Mouse (Mus musculus) embryonic facial prominence, embryonic 15.5 days (tissue): ENCODE results near the gene Slc2a6. TPM values are rescaled to one million over a fixed set of nuclear protein-coding genes. Genes with fewer than 3 reads are reported as not detected.

Experiments
- ATAC-seq: fragments of 200-750 bp; cut with Nextera tagmentation; 2 replicates; pipeline ENCODE4 v1.8.0; 2017; ENCODE audit warnings: low read depth, moderate TSS enrichment; ENCODE audit not compliant: insufficient number of reproducible peaks, low FRiP score, low TSS enrichment
- H3K27ac ChIP-seq: fragments of 300-500 bp; sonication (generic); replicated peaks from 2 replicates; pipeline ENCODE4 v1.5.1; 2015; ENCODE audit warnings: mild to moderate bottlenecking, inconsistent platforms
- H3K27me3 ChIP-seq: fragments of 300-500 bp; sonication (generic); 2 replicates; pipeline ENCODE4 v1.6.1; 2015; ENCODE audit warnings: inconsistent platforms
- H3K36me3 ChIP-seq: fragments of 300-500 bp; sonication (generic); 2 replicates; pipeline ENCODE4 v1.6.1; 2015; ENCODE audit warnings: mild to moderate bottlenecking, inconsistent platforms
- H3K4me1 ChIP-seq: fragments of 300-500 bp; sonication (generic); 2 replicates; pipeline ENCODE4 v1.6.1; 2015; ENCODE audit warnings: inconsistent platforms
- H3K4me2 ChIP-seq: fragments of 300-500 bp; sonication (generic); replicated peaks from 2 replicates; pipeline ENCODE4 v1.6.1; 2015; ENCODE audit warnings: mild to moderate bottlenecking, inconsistent platforms
- H3K4me3 ChIP-seq: fragments of 300-500 bp; sonication (generic); replicated peaks from 2 replicates; pipeline ENCODE4 v1.5.1; 2015; ENCODE audit warnings: mild to moderate bottlenecking, inconsistent platforms
- H3K9ac ChIP-seq: fragments of 300-500 bp; sonication (generic); 2 replicates; pipeline ENCODE4 v1.6.1; 2015; ENCODE audit warnings: inconsistent platforms
- H3K9me3 ChIP-seq: fragments of 300-500 bp; sonication (generic); replicated peaks from 2 replicates; pipeline ENCODE4 v1.6.1; 2016; ENCODE audit warnings: inconsistent platforms
- WGBS: fragments of 180-500 bp; shearing (Covaris S2); methylation state at CpG from one replicate; pipeline ENCODE4 v1.1.7; 2015; 5-methylcytosine and 5-hydroxymethylcytosine counted together
- polyA plus RNA-seq: library from polyadenylated mRNA; unstranded; fragments of >200 nt; fragmentation: Nextera tagmentation; extraction: Ambion mirVana; gene quantifications from 2 replicates; pipeline ENCODE4 v1.2.1, GENCODE M21; 2015

The Slc2a6 gene
- polyA plus RNA-seq, 1 experiment from 2014 or later, result 1.1 TPM

DNA sequence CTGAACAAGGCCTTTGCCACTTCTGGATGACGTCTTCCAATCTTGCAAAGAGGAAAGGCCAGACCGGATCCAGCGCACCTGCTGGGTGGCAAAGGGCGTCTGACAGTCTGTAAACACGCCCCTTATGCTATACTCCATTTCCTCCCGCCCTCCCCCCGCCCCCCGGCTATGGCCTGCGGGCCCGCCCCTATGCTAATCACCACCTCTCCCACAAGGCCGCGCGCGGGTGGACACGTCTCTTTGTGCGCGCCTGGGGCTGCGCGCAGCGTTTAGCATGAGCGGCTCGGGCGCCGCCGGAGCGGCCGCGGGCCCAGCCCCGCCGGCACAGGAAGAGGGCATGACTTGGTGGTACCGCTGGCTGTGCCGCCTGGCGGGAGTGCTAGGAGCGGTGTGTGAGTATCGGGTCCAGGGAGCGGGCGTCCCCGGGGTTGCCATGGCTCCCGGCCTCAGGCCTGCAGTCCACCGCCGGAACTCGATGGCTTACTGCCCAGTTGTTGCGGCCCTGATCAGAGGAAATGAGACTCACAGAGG, 18.0 kb downstream of the Slc2a6 start, which contains the start of gene Cacfd1:
Gene Cacfd1, plus strand, starts transcription at position 213 of the 531 bp plus-strand sequence.
- peak within 1 kb of the TSS; percentile 96 for H3K9ac ChIP-seq
- H3K36me3 ChIP-seq, result peaks cover 11% of the 10 kb centered on the region
- peaks cover 28% of the 10 kb centered on the region for H3K4me1 ChIP-seq
- under 1% methylated on average over 42 of the region's 43 CpGs for WGBS
- H3K27ac ChIP-seq, result peak within 1 kb of the TSS; percentile 84
- H3K4me2 ChIP-seq, result peak within 1 kb of the TSS; percentile 72
- H3K4me3 ChIP-seq, result peak within 1 kb of the TSS; percentile 79
- peak; percentile 93 for ATAC-seq
- H3K27me3 ChIP-seq, result no peaks in the 10 kb centered on the region
- H3K9me3 ChIP-seq, result no peaks in the 10 kb centered on the region

DNA sequence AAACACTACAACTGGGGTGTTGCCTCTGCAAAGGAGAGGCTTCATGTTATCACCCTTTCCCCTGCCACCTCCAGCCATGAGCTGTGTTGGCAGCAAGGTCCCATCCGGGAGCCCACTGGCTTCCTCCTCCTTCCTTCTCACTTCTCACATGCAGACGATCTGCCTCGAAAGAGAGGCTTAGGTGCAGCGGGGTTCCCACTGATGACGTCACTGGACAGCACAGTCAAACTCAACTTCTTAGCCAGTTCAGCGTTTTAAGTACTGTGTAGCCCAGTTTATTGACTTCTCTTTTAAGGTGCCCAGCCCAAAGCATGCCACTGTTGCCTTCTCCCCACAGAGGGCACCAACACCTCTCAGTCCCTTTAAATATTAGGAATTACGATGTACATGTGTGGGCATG, 20.1 kb downstream of the Slc2a6 start:
- Histone ChIP-seq H3K27me3 (no peaks in the 10 kb centered on the region), H3K36me3 (no peaks in the 10 kb centered on the region), H3K4me2 (no peak overlapping the region), H3K4me1 (peaks cover 28% of the 10 kb centered on the region), H3K4me3 (no peak overlapping the region), H3K9me3 (no peaks in the 10 kb centered on the region), H3K27ac (no peak overlapping the region), H3K9ac (no peak overlapping the region)
- ATAC-seq, result no peak
- 64% methylated on average over 7 of the region's 7 CpGs for WGBS

DNA sequence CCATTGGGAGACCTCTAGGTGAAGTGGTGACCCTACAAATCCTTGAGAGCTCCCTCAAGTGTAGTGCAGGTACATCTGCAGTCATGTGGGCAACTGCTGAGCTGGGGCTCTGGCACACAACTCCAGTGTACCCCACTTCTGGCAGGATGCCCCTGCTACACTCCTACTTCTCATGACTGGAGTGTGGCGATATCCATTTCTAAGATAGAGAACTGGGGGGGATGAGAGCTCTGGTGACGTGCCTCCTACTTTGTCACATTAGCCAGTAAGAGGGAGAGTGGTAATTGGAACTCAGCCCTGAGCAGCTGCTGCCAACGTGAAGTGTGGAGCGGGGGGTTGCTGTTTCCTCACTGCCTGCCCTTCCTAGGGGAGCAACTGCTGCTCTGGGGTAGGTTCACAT, 21.5 kb downstream of the Slc2a6 start:
- Histone ChIP-seq H3K4me2 (no peak overlapping the region), H3K27me3 (no peaks in the 10 kb centered on the region), H3K4me3 (no peak overlapping the region), H3K4me1 (peaks cover 18% of the 10 kb centered on the region), H3K36me3 (no peaks in the 10 kb centered on the region), H3K9me3 (no peaks in the 10 kb centered on the region), H3K27ac (no peak overlapping the region), H3K9ac (no peak overlapping the region)
- ATAC-seq, result no peak
- 51% methylated on average over 4 of the region's 4 CpGs for WGBS

DNA sequence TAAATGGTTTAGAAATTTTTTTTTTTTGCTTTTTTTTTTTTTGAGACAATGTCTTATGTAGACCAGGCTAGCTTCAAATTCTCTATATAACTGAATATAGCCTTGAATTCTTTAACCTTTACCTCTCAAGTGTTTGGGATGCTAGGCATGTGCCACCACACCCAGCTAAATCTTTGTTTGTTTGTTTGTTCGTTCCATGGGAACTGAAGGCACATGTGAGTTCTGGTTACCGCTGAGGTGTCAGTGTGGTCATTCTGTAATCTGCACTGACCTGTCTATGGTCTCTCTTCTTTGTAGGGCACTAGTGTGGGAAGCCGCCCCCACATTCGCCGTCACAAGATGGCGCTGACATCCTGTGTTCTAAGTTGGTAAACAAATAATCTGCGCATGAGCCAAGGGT, 29.8 kb downstream of the Slc2a6 start:
- Histone ChIP-seq H3K4me1 (no peaks in the 10 kb centered on the region), H3K4me3 (no peak overlapping the region), H3K27ac (no peak overlapping the region), H3K9ac (no peak overlapping the region), H3K4me2 (no peak overlapping the region), H3K27me3 (no peaks in the 10 kb centered on the region), H3K36me3 (no peaks in the 10 kb centered on the region), H3K9me3 (no peaks in the 10 kb centered on the region)
- WGBS, result 91% methylated on average over 7 of the region's 7 CpGs
- ATAC-seq, result no peak

DNA sequence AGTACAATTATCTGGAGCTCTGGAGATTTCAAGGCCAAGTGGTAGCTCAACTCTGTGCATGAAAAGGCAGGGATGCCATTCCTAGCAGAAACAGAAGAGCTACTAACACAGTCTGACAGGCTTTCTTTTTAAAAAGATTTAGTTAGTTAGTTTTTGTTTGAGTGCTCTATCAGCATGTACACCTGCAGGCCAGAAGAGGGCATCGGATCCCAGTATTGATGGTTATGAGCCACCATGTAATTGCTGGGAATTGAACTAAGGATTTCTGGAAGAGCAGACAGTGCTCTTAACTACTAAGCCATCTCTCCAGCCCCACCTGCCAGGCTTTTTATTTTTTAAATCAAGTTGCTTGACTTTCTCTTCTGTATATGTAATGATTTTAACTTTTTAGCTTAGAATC, 30.3 kb downstream of the Slc2a6 start:
- H3K4me2 ChIP-seq, result no peak overlapping the region
- no peaks in the 10 kb centered on the region for H3K36me3 ChIP-seq
- H3K27me3 ChIP-seq, result no peaks in the 10 kb centered on the region
- WGBS, result 78% methylated on average over 1 of the region's 1 CpGs
- ATAC-seq, result no peak
- no peaks in the 10 kb centered on the region for H3K4me1 ChIP-seq
- H3K4me3 ChIP-seq, result no peak overlapping the region
- H3K27ac ChIP-seq, result no peak overlapping the region
- no peaks in the 10 kb centered on the region for H3K9me3 ChIP-seq
- H3K9ac ChIP-seq, result no peak overlapping the region

DNA sequence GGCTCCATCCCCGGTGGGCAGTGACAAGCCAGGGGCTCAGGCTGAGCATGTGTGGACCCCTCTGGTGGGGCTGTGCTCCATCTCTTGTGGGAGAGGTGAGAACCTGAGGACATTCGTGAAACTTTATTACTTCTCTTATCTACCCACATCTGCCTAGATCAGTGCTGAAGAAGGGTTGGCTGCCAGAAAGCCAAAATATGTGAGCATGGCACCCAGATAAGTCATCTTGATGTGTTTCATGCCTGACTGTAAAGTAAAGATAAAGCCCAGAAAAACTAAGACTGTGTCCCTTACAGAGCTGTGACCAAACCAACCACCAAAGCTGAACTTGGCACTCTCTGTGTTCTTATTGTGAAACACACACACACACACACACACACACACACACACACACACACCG, 33.9 kb downstream of the Slc2a6 start:
- Histone ChIP-seq H3K27me3 (no peaks in the 10 kb centered on the region), H3K36me3 (no peaks in the 10 kb centered on the region), H3K9ac (no peak overlapping the region), H3K4me3 (no peak overlapping the region), H3K4me1 (no peaks in the 10 kb centered on the region), H3K9me3 (no peaks in the 10 kb centered on the region), H3K27ac (no peak overlapping the region), H3K4me2 (no peak overlapping the region)
- 73% methylated on average over 3 of the region's 3 CpGs for WGBS
- ATAC-seq, result no peak

DNA sequence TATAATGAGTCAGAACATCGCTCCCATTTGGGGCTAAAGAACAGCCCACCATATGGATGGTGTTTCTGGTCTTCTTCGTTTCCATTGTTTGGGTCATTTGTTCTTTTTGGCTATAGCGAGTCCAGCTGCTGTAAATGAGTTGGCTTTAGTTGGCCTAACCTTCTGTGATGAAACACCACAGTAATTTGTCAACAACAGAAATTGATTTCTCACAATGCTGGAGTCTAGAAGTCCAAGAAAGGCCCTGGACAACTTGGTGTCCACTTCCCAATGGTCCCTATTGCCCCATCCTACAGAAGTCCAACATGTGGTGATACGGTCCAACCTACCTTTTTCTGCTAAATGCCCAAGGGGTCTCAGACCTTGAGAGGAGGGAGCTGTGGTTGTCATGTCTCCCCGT, 43.2 kb downstream of the Slc2a6 start:
- no peaks in the 10 kb centered on the region for H3K27me3 ChIP-seq
- H3K9me3 ChIP-seq, result no peaks in the 10 kb centered on the region
- no peaks in the 10 kb centered on the region for H3K36me3 ChIP-seq
- no peak overlapping the region for H3K4me2 ChIP-seq
- no peak overlapping the region for H3K4me3 ChIP-seq
- WGBS, result 82% methylated on average over 5 of the region's 5 CpGs
- no peak overlapping the region for H3K9ac ChIP-seq
- no peak overlapping the region for H3K27ac ChIP-seq
- ATAC-seq, result no peak
- 0 out of 2 replicates have a peak, but pooled peaks cover 3% of the 10 kb centered on the region for H3K4me1 ChIP-seq

DNA sequence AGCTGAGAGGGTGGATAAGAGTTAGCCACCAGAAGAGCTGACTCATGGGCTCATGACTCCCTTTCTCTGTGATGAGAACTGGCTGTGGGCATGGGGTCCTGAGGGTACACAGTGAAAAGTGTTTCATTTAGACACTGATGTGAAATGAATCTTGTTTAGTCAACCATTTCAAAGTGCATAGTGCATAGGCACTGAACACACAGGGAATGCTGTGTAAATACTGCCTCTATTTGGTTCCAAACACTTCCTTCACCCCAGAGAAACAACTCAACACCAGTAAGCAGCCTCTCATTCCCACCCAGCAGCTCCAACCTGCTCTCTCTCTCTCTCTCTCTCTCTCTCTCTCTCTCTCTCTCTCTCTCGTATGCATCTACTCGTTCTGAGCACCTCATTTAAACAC, 43.6 kb downstream of the Slc2a6 start:
- 0 out of 2 replicates have a peak, but pooled peaks cover 3% of the 10 kb centered on the region for H3K4me1 ChIP-seq
- no peak overlapping the region for H3K4me3 ChIP-seq
- no peaks in the 10 kb centered on the region for H3K9me3 ChIP-seq
- WGBS, result 65% methylated on average over 2 of the region's 2 CpGs
- no peak overlapping the region for H3K9ac ChIP-seq
- H3K27ac ChIP-seq, result no peak overlapping the region
- ATAC-seq, result no peak
- H3K36me3 ChIP-seq, result no peaks in the 10 kb centered on the region
- H3K4me2 ChIP-seq, result no peak overlapping the region
- H3K27me3 ChIP-seq, result no peaks in the 10 kb centered on the region

DNA sequence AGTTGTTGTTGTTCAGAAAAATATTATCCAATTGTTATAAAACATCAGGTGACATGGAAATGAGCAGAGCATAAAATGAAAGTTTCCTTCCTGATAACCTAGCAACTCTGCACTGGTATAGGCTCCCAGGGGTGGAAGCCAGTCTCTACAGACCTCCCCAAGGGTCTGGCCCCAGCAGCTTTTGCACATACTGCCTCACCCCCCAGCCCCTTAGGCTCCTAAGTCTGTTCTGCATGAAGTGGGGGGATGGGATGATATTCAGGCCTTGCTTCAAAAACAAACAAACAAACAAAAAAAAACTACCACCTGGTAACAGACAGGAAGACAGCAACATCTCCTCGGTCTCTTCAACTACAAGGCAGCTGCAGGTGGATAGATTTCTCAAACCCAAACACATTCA, 47.4 kb downstream of the Slc2a6 start:
- Histone ChIP-seq H3K4me2 (no peak overlapping the region), H3K27me3 (no peaks in the 10 kb centered on the region), H3K9me3 (no peaks in the 10 kb centered on the region), H3K4me1 (0 out of 2 replicates have a peak, but pooled peaks cover 3% of the 10 kb centered on the region), H3K36me3 (no peaks in the 10 kb centered on the region), H3K9ac (no peak overlapping the region), H3K27ac (no peak overlapping the region), H3K4me3 (no peak overlapping the region)
- 67% methylated on average over 1 of the region's 1 CpGs for WGBS
- ATAC-seq, result no peak

DNA sequence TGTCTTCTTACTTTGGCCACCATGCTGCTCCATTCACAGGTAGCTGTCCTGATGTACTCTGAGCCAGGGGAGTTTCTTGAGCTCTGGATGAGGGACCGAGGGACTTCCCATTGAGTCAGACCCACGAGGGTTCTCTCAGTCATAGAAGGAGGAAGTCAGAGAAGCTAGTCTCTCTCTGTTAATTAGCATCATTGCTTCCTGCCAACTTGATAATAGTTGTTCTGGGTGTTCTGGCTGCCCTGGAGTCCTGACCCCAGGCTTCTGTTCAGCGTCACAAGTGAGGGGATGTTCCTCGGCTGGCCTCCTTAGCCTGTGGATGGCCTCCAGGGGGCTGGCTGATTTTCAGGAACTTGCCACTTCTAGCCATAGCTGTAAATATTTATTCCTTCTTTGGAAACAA, 53.8 kb downstream of the Slc2a6 start:
- H3K4me3 ChIP-seq, result no peak overlapping the region
- 40% methylated on average over 4 of the region's 4 CpGs for WGBS
- H3K27ac ChIP-seq, result no peak overlapping the region
- H3K27me3 ChIP-seq, result no peaks in the 10 kb centered on the region
- no peak overlapping the region for H3K9ac ChIP-seq
- no peaks in the 10 kb centered on the region for H3K36me3 ChIP-seq
- no peak for ATAC-seq
- no peaks in the 10 kb centered on the region for H3K9me3 ChIP-seq
- no peak overlapping the region for H3K4me2 ChIP-seq
- H3K4me1 ChIP-seq, result no peaks in the 10 kb centered on the region

DNA sequence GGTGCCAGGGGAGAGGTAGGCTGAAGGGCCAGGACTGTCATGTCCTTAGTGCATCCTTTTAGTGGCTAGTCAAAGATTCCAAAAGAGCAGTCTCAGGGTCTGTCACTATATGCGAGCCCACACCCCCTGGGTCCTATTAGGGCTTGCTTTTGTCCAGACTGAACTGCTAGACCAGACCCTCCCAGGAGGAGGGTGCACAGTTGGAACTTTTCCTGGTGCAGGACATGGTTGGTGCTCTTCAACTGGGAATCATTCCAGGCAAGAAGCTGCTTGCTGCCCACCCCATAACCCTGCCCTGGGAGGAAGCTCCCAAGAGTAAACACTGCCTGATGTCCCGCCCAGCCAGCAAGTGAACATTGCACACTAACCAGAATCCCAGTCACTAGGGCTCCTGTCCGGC, 54.7 kb downstream of the Slc2a6 start, which contains the start of gene Adamts13:
Gene Adamts13, plus strand, starts transcription at position 301 of the 400 bp plus-strand sequence.
- WGBS, result 58% methylated on average over 3 of the region's 3 CpGs
- no peaks in the 10 kb centered on the region for H3K36me3 ChIP-seq
- no peak within 1 kb of the TSS for H3K4me3 ChIP-seq
- no peaks in the 10 kb centered on the region for H3K4me1 ChIP-seq
- ATAC-seq, result no peak
- H3K9ac ChIP-seq, result no peak within 1 kb of the TSS
- no peaks in the 10 kb centered on the region for H3K27me3 ChIP-seq
- H3K27ac ChIP-seq, result no peak within 1 kb of the TSS
- H3K4me2 ChIP-seq, result no peak within 1 kb of the TSS
- H3K9me3 ChIP-seq, result no peaks in the 10 kb centered on the region
